Mouse (Mus musculus) heart, postnatal 0 days (tissue): Measurements from ENCODE around the gene Cd244a. TPM values are rescaled to one million over a fixed set of nuclear protein-coding genes. Genes with fewer than 3 reads are reported as not detected.
A peak's percentile ranks its signal among the peaks of the same experiment; 100 is the strongest.

ENCODE experiments used
- ATAC-seq: fragments of 200-750 bp; cut with Nextera tagmentation; 2 replicates; pipeline ENCODE4 v1.8.0; 2017; ENCODE audit warnings: low read depth, moderate number of reproducible peaks, moderate library complexity; ENCODE audit not compliant: insufficient read depth
- DNase-seq: peaks from one replicate; pipeline ENCODE4 v3.0.0-alpha.2; 2016; ENCODE audit warnings: low spot score
- H3K27ac ChIP-seq: fragments of 300-500 bp; sonication (generic); 2 replicates; pipeline ENCODE4 v1.5.1; 2014; ENCODE audit warnings: low read depth, mild to moderate bottlenecking
- H3K27me3 ChIP-seq: fragments of 300-500 bp; sonication (generic); 2 replicates; pipeline ENCODE4 v1.6.1; 2014; ENCODE audit warnings: low read length, mixed read lengths; ENCODE audit not compliant: control insufficient read depth, insufficient read depth
- H3K36me3 ChIP-seq: fragments of 300-500 bp; sonication (generic); replicated peaks from 2 replicates; pipeline ENCODE4 v1.6.1; 2014; ENCODE audit warnings: low read length, mixed read lengths; ENCODE audit not compliant: control insufficient read depth, insufficient read depth
- H3K4me1 ChIP-seq: fragments of 300-500 bp; sonication (generic); 2 replicates; pipeline ENCODE4 v1.6.1; 2014; ENCODE audit warnings: antibody characterized with exemption; ENCODE audit not compliant: control insufficient read depth, insufficient read depth
- H3K4me2 ChIP-seq: fragments of 300-500 bp; sonication (generic); 2 replicates; pipeline ENCODE4 v1.6.1; 2014; ENCODE audit warnings: low read depth, mild to moderate bottlenecking, low read length, moderate library complexity
- H3K4me3 ChIP-seq: fragments of 300-500 bp; sonication (generic); 2 replicates; pipeline ENCODE4 v1.5.1; 2014; ENCODE audit warnings: low read depth, low read length
- H3K9ac ChIP-seq: fragments of 300-500 bp; sonication (generic); replicated peaks from 2 replicates; pipeline ENCODE4 v1.6.1; 2014; ENCODE audit warnings: low read depth, low read length, mixed read lengths
- H3K9me3 ChIP-seq: fragments of 300-500 bp; sonication (generic); replicated peaks from 2 replicates; pipeline ENCODE4 v1.6.1; 2016; ENCODE audit warnings: low read length; ENCODE audit not compliant: control insufficient read depth
- CTCF ChIP-seq: IDR thresholded peaks from 2 replicates; pipeline ENCODE4 v1.5.1; 2016; ENCODE audit warnings: antibody characterized with exemption, control low read depth, low read depth
- EP300 ChIP-seq: IDR thresholded peaks from 2 replicates; pipeline ENCODE4 v1.6.1; 2016; ENCODE audit warnings: antibody characterized with exemption, low read depth
- WGBS: fragments of 180-500 bp; shearing (Covaris S2); extraction: QIAGEN DNeasy Blood & Tissue Kit; methylation state at CpG from one replicate; pipeline ENCODE4 v1.1.7; 2014; 5-methylcytosine and 5-hydroxymethylcytosine counted together
- polyA plus RNA-seq: library from polyadenylated mRNA; unstranded; fragments of >200 nt; fragmentation: Nextera tagmentation; extraction: Ambion mirVana; gene quantifications from 2 replicates; pipeline ENCODE4 v1.2.1, GENCODE M21; 2015
- total RNA-seq: library from RNA; depleted of rRNA; stranded (reverse); fragments of >200 nt; gene quantifications from 2 replicates; pipeline ENCODE4 v1.2.3, GENCODE M21; 2014; ENCODE audit warnings: low replicate concordance

The Cd244a gene
- total and polyA plus RNA-seq, 2 experiments from 2014 or later, result 0.16 to 4.0 TPM

DNA sequence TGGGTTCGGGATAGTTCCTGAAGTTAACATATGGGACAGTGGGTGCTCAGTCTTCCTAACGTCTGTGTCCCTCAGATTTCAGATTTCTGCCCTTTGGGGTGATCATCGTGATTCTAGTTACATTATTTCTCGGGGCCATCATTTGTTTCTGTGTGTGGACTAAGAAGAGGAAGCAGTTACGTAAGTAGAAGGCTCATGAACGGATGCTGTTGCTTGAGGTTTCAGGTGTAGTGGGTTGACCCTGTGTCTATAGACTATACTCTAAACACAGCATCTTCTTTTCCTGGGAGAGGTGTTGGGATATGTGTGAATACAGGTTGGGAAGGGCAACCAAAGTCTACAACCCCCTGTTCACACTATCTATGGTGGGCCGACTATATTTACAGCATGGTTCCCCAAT, 18.2 kb downstream of the Cd244a start:
- DNase-seq (no peak), ATAC-seq (no peak)
- H3K4me2 ChIP-seq, result no peak overlapping the region
- no peaks in the 10 kb centered on the region for H3K9me3 ChIP-seq
- no peaks in the 10 kb centered on the region for H3K36me3 ChIP-seq
- no peak overlapping the region for H3K4me3 ChIP-seq
- H3K27ac ChIP-seq, result no peak overlapping the region
- H3K4me1 ChIP-seq, result no peaks in the 10 kb centered on the region
- WGBS, result 84% methylated on average over 7 of the region's 7 CpGs
- no peak for TF ChIP-seq CTCF
- TF ChIP-seq EP300, result no peak
- H3K27me3 ChIP-seq, result no peaks in the 10 kb centered on the region
- H3K9ac ChIP-seq, result no peak overlapping the region

GRCm38 (mm10) chr1:171584584-171584983, 25.6 kb downstream of the Cd244a start:
- no peak for DNase-seq
- TF ChIP-seq CTCF (no peak), EP300 (no peak)
- Histone ChIP-seq H3K4me2 (no peak overlapping the region), H3K27ac (no peak overlapping the region), H3K27me3 (no peaks in the 10 kb centered on the region), H3K9me3 (no peaks in the 10 kb centered on the region), H3K4me1 (no peaks in the 10 kb centered on the region), H3K9ac (no peak overlapping the region), H3K36me3 (no peaks in the 10 kb centered on the region), H3K4me3 (no peak overlapping the region)
- ATAC-seq, result no peak
- WGBS, result 34% methylated on average over 2 of the region's 2 CpGs

DNA sequence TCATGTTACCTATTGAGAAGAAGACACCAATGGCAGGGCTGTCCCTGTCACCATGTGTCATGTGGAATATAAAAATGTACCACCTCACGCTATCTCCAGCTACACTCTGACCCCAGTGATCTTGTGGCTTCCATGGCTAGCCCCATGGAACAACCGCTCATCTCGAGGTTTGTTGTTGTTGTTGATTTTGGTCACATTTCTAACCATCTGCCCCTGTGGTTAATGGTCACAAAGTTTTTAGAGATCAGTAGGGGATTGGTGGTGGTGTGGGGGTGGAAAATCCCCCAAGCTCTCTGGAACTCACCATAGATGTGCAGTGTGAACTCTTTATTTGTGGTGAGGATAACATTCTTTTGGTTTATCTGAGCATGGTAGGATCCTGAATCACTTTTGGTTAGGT, 45.7 kb downstream of the Cd244a start:
- Histone ChIP-seq H3K4me2 (no peak overlapping the region), H3K4me3 (no peak overlapping the region), H3K36me3 (no peaks in the 10 kb centered on the region), H3K4me1 (no peaks in the 10 kb centered on the region), H3K9me3 (no peaks in the 10 kb centered on the region), H3K9ac (no peak overlapping the region), H3K27ac (no peak overlapping the region), H3K27me3 (no peaks in the 10 kb centered on the region)
- WGBS, result 67% methylated on average over 3 of the region's 3 CpGs
- DNase-seq (no peak), ATAC-seq (no peak)
- TF ChIP-seq EP300 (no peak), CTCF (no peak)

DNA sequence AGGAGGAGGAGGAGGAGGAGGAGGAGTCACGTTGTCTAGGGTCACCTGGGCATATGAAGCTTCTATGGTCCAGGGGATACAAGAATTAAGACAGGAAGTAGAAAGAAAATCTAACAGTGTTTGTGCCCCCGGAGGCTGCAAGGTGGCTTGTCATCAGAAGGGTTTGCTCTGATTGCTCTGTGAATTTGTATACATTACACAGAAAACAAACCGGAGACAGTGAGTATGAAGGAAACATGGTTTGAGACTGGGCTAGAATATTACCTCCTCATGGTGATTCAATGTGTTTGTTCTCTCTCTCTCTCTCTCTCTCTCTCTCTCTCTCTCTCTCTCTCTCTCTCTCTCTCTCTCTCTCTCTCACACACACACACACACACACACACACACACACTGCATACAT, 47.7 kb downstream of the Cd244a start:
- Histone ChIP-seq H3K27me3 (no peaks in the 10 kb centered on the region), H3K9me3 (no peaks in the 10 kb centered on the region), H3K4me3 (no peak overlapping the region; the same call in 1 of the 2 replicates), H3K27ac (no peak overlapping the region), H3K9ac (no peak overlapping the region), H3K4me1 (no peaks in the 10 kb centered on the region), H3K36me3 (no peaks in the 10 kb centered on the region), H3K4me2 (no peak overlapping the region; the same call in 1 of the 2 replicates)
- 54% methylated on average over 3 of the region's 3 CpGs for WGBS
- ATAC-seq (no peak), DNase-seq (no peak)
- TF ChIP-seq EP300 (no peak), CTCF (no peak)

- DNase-seq, result no peak
- Histone ChIP-seq H3K9ac (no peak within 1 kb of the TSS), H3K36me3 (no peaks in the 10 kb centered on the region), H3K4me3 (peak within 1 kb of the TSS; percentile 13; the same call in 1 of the 2 replicates), H3K9me3 (no peaks in the 10 kb centered on the region), H3K27me3 (no peaks in the 10 kb centered on the region), H3K27ac (no peak within 1 kb of the TSS), H3K4me2 (no peak within 1 kb of the TSS; the same call in 1 of the 2 replicates), H3K4me1 (no peaks in the 10 kb centered on the region)
- no peak for ATAC-seq
- TF ChIP-seq CTCF (no peak), EP300 (no peak)
- WGBS, result 74% methylated on average over 9 of the region's 9 CpGs
Measured at GRCm38 (mm10) chr1:171607176-171607575, 48.2 kb downstream of the Cd244a start, which contains the start of gene Ly9. TSS of gene Ly9 (minus strand) at chr1:171607410.

- no peak for TF ChIP-seq EP300
- peak; percentile 34 for TF ChIP-seq CTCF
- no peak for DNase-seq
- H3K9me3 ChIP-seq, result no peaks in the 10 kb centered on the region
- H3K36me3 ChIP-seq, result no peaks in the 10 kb centered on the region
- no peaks in the 10 kb centered on the region for H3K4me1 ChIP-seq
- ATAC-seq, result no peak
- no peak overlapping the region for H3K27ac ChIP-seq
- H3K27me3 ChIP-seq, result no peaks in the 10 kb centered on the region
- H3K9ac ChIP-seq, result no peak overlapping the region
- H3K4me2 ChIP-seq, result no peak overlapping the region
- 89% methylated on average over 2 of the region's 2 CpGs for WGBS
- H3K4me3 ChIP-seq, result no peak overlapping the region
Measured at GRCm38 (mm10) chr1:171610026-171610425, 51.0 kb downstream of the Cd244a start.
